Mouse (Mus musculus) kidney, adult 8-10 months (tissue): ENCODE measurements around the gene Elfn1.

Experiments used
- DNase-seq, 2 experiments: peaks; one replicate each; pipeline ENCODE4 v3.0.0; 2022

Elfn1 gene

GRCm38 (mm10) chr5:139907714-139908242 lies at the start of gene Elfn1:
Gene Elfn1 (plus strand): TSS chr5:139907943.
- no peak for DNase-seq

- DNase-seq = no peak
Observed at GRCm38 (mm10) chr5:139860328-139861104, 47.2 kb upstream of the Elfn1 start.

GRCm38 (mm10) chr5:139862759-139863158 lies 45.0 kb upstream of the Elfn1 start:
- peak; percentile 47 to 69 for DNase-seq

- peak in 1 of 2 experiments; percentile 51 for DNase-seq
Observed at GRCm38 (mm10) chr5:139870886-139871285, 36.9 kb upstream of the Elfn1 start.

GRCm38 (mm10) chr5:139871526-139871925 lies 36.2 kb upstream of the Elfn1 start:
- no peak for DNase-seq

- no peak for DNase-seq
Observed at GRCm38 (mm10) chr5:139877563-139877962, 30.2 kb upstream of the Elfn1 start.

- no peak for DNase-seq
Observed at GRCm38 (mm10) chr5:139879694-139880093, 28.0 kb upstream of the Elfn1 start.

GRCm38 (mm10) chr5:139881161-139881560 lies 26.6 kb upstream of the Elfn1 start:
- DNase-seq = no peak

- DNase-seq = no peak
Observed at GRCm38 (mm10) chr5:139888624-139889023, 19.1 kb upstream of the Elfn1 start.

- DNase-seq = no peak
Observed at GRCm38 (mm10) chr5:139889370-139889769, 18.4 kb upstream of the Elfn1 start.

- DNase-seq = peak; percentile 64 to 80
Observed at GRCm38 (mm10) chr5:139892326-139892994, 15.3 kb upstream of the Elfn1 start.

GRCm38 (mm10) chr5:139892995-139893345 lies 14.8 kb upstream of the Elfn1 start:
- no peak for DNase-seq

GRCm38 (mm10) chr5:139894025-139894508 lies 13.7 kb upstream of the Elfn1 start:
- DNase-seq = peak in 1 of 2 experiments; percentile 44

GRCm38 (mm10) chr5:139899044-139899443 lies 8.7 kb upstream of the Elfn1 start:
- no peak for DNase-seq

GRCm38 (mm10) chr5:139905121-139905520 lies 2.6 kb upstream of the Elfn1 start:
- DNase-seq = no peak

GRCm38 (mm10) chr5:139906507-139906906 lies 1.2 kb upstream of the Elfn1 start:
- no peak for DNase-seq

GRCm38 (mm10) chr5:139907241-139907640 lies 502 bp upstream of the Elfn1 start:
- DNase-seq = peak in 1 of 2 experiments; percentile 45

GRCm38 (mm10) chr5:139908243-139908810 lies 584 bp downstream of the Elfn1 start:
- no peak for DNase-seq

GRCm38 (mm10) chr5:139908811-139909627 lies 1.3 kb downstream of the Elfn1 start:
- no peak for DNase-seq

- no peak for DNase-seq
Observed at GRCm38 (mm10) chr5:139909710-139910550, 2.2 kb downstream of the Elfn1 start.

GRCm38 (mm10) chr5:139910755-139911300 lies 3.1 kb downstream of the Elfn1 start:
- DNase-seq = no peak
